18 mouse cellular contexts compared by ENCODE assay signal in genomic region chr16:20779846-20780245, GRCm38 (mm10). TPM values are rescaled to one million over a fixed set of nuclear protein-coding genes. Genes with fewer than 3 reads are reported as not detected.
DNase-seq lines count a peak whose midpoint lies in the region; ATAC-seq lines count a peak whose summit lies in the region.
"Had no signal": no experiment of that assay in that cellular context is flagged by ENCODE, and none has a peak within 500 bp of the region (broad histone marks: within the 10 kb centered on the region; RNA-seq: fewer than 3 reads in every experiment).

No protein-coding gene starts in this region.

- 84% methylated on average over 3 of the region's 3 CpGs for WGBS in hindbrain, embryonic 10.5 days

- no peaks in the 10 kb centered on the region for H3K9me3 ChIP-seq in hindbrain, embryonic 10.5 days
- H3K9me3 ChIP-seq: liver, embryonic 12.5 days; midbrain, embryonic 10.5 days; neural tube, embryonic 12.5 days had no signal

- no peaks in the 10 kb centered on the region for H3K36me3 ChIP-seq in hindbrain, embryonic 10.5 days
- H3K36me3 ChIP-seq: liver, embryonic 12.5 days; midbrain, embryonic 10.5 days; neural tube, embryonic 12.5 days had no signal

- no peaks in the 10 kb centered on the region for H3K27me3 ChIP-seq in hindbrain, embryonic 10.5 days (ENCODE audit: insufficient read depth, poor library complexity, severe bottlenecking)
- H3K27me3 ChIP-seq: liver, embryonic 12.5 days; neural tube, embryonic 12.5 days had no signal

- no peaks in the 10 kb centered on the region for H3K4me1 ChIP-seq in hindbrain, embryonic 10.5 days (replicated peaks)
- H3K4me1 ChIP-seq: liver, embryonic 12.5 days; midbrain, embryonic 10.5 days; neural tube, embryonic 12.5 days had no signal

- H3K27ac ChIP-seq in hindbrain, embryonic 10.5 days: no peak overlapping the region
- H3K27ac ChIP-seq: liver, embryonic 12.5 days; midbrain, embryonic 10.5 days; neural tube, embryonic 12.5 days had no signal

- H3K4me3 ChIP-seq in hindbrain, embryonic 10.5 days: no peak overlapping the region
- H3K4me3 ChIP-seq: liver, embryonic 12.5 days; midbrain, embryonic 10.5 days; neural tube, embryonic 12.5 days had no signal

- no peak for DNase-seq in cerebellum, adult 11 months
- peak; percentile 30 for DNase-seq in left cerebral cortex, postnatal 4 days
- no peak for DNase-seq in left cerebral cortex, adult 9 months (ENCODE audit: low spot score in 2 of 2)
- peak; percentile 68 for DNase-seq in cerebellum, adult 9-11 months
- DNase-seq in layer of hippocampus, postnatal 36 days: peak; percentile 27 to 31
- DNase-seq in hindbrain, embryonic 10.5 days (ENCODE audit: low spot score): no peak
- no peak for DNase-seq in MN1 (ENCODE audit: low spot score)
- DNase-seq: gastrocnemius, postnatal 25 days; lung, embryonic 14.5 days; lung, postnatal 4 days; thymus, postnatal 36 days had no signal

- peak; percentile 81 for ATAC-seq in cerebellum, adult (ENCODE audit: insufficient number of reproducible peaks, low FRiP score, low TSS enrichment)
- ATAC-seq: hindbrain, embryonic 16.5 days; intestine, postnatal 0 days; liver, embryonic 12.5 days had no signal

- intact Hi-C loops in left cerebral cortex, postnatal 4 days (cut with DNase I): no loop called here

RNA-seq across cellular contexts. Expression of gene Thpo, which starts 45.5 kb away (rescaled TPM):
- total RNA-seq in left cerebral cortex, postnatal 4 days (2021): 1 to 10 TPM; 1.2 to 2.3 TPM
- 10 to 100 TPM; 14.1 to 15.8 TPM for total RNA-seq in layer of hippocampus, postnatal 36 days (2021)
- 0.30 and 0.77 TPM in 2 replicates for polyA plus RNA-seq in hindbrain, embryonic 10.5 days (2016; fragmentation: Nextera tagmentation; extraction: Ambion mirVana)
- total RNA-seq: MEL had no signal

RNA-seq across cellular contexts. Expression of gene Chrd, which starts 46.9 kb away (rescaled TPM):
- 10 to 100 TPM; 15.4 to 18.6 TPM for total RNA-seq in left cerebral cortex, postnatal 4 days (2021)
- total RNA-seq in layer of hippocampus, postnatal 36 days (2021): 10 to 100 TPM; 86.1 to 88.4 TPM
- 1.6 and 3.6 TPM in 2 replicates for polyA plus RNA-seq in hindbrain, embryonic 10.5 days (2016; fragmentation: Nextera tagmentation; extraction: Ambion mirVana)
- total RNA-seq: MEL had no signal

Comparison
In these comparisons a context has a peak if more than half of its experiments do, and no peak if none do; other contexts are left out.
1. DNase-seq: peak in left cerebral cortex, postnatal 4 days (single experiment), cerebellum, adult 9-11 months (single experiment) and layer of hippocampus, postnatal 36 days (2 of 2); none in cerebellum, adult 11 months (single experiment), left cerebral cortex, adult 9 months (0 of 2), hindbrain, embryonic 10.5 days (single experiment) and MN1 (single experiment).
2. RNA of gene Thpo, which starts 45.5 kb away (total RNA-seq): 14.1 to 15.8 TPM in layer of hippocampus, postnatal 36 days; 1.2 to 2.3 TPM in left cerebral cortex, postnatal 4 days; every median in the first group is over 4 times any median in the second.
3. RNA of gene Chrd, which starts 46.9 kb away (total RNA-seq): 86.1 to 88.4 TPM in layer of hippocampus, postnatal 36 days; 15.4 to 18.6 TPM in left cerebral cortex, postnatal 4 days; every median in the first group is over 4 times any median in the second.